Mouse (Mus musculus) lung, postnatal 0 days (tissue): ENCODE results near the gene Sec14l5. TPM values are rescaled to one million over a fixed set of nuclear protein-coding genes. Genes with fewer than 3 reads are reported as not detected.
A peak's percentile ranks its signal among the peaks of the same experiment; 100 is the strongest.

Experiments used
- ATAC-seq: fragments of 200-750 bp; cut with Nextera tagmentation; 2 replicates; pipeline ENCODE4 v1.8.0; 2017; ENCODE audit warnings: moderate library complexity
- DNase-seq: peaks from one replicate; pipeline ENCODE4 v3.0.0-alpha.2; 2016; ENCODE audit warnings: low spot score
- H3K27ac ChIP-seq: fragments of 300-500 bp; sonication (generic); 2 replicates; pipeline ENCODE4 v1.5.1; 2014; ENCODE audit warnings: antibody characterized with exemption, mild to moderate bottlenecking, low read length, mixed read lengths
- H3K27me3 ChIP-seq: fragments of 300-500 bp; sonication (generic); replicated peaks from 2 replicates; pipeline ENCODE4 v1.6.1; 2014; ENCODE audit warnings: low read length, mixed read lengths; ENCODE audit not compliant: insufficient read depth
- H3K36me3 ChIP-seq: fragments of 300-500 bp; sonication (generic); 2 replicates; pipeline ENCODE4 v1.6.1; 2014; ENCODE audit warnings: low read length, mixed read lengths; ENCODE audit not compliant: insufficient read depth
- H3K4me1 ChIP-seq: fragments of 300-500 bp; sonication (generic); 2 replicates; pipeline ENCODE4 v1.6.1; 2014; ENCODE audit warnings: antibody characterized with exemption, low read depth, low read length, mixed read lengths; ENCODE audit not compliant: insufficient read depth
- H3K4me2 ChIP-seq: fragments of 300-500 bp; sonication (generic); replicated peaks from 2 replicates; pipeline ENCODE4 v1.6.1; 2014; ENCODE audit warnings: low read depth, mild to moderate bottlenecking, low read length, moderate library complexity, mixed read lengths
- H3K4me3 ChIP-seq: fragments of 300-500 bp; sonication (generic); 2 replicates; pipeline ENCODE4 v1.5.1; 2014; ENCODE audit warnings: low read depth, low read length
- H3K9ac ChIP-seq: fragments of 300-500 bp; sonication (generic); replicated peaks from 2 replicates; pipeline ENCODE4 v1.6.1; 2014; ENCODE audit warnings: low read depth, mild to moderate bottlenecking
- H3K9me3 ChIP-seq: fragments of 300-500 bp; sonication (generic); 2 replicates; pipeline ENCODE4 v1.6.1; 2016; ENCODE audit warnings: low read length, mixed read lengths
- CTCF ChIP-seq: IDR thresholded peaks from 2 replicates; pipeline ENCODE4 v1.5.1; 2016; ENCODE audit warnings: antibody characterized with exemption, mild to moderate bottlenecking
- EP300 ChIP-seq: IDR thresholded peaks from 2 replicates; pipeline ENCODE4 v1.6.1; 2016; ENCODE audit warnings: antibody characterized with exemption, mild to moderate bottlenecking, control low read depth
- WGBS: fragments of 180-500 bp; shearing (Covaris S2); extraction: QIAGEN DNeasy Blood & Tissue Kit; methylation state at CpG from one replicate; pipeline ENCODE4 v1.1.7; 2014; 5-methylcytosine and 5-hydroxymethylcytosine counted together
- polyA plus RNA-seq: library from polyadenylated mRNA; unstranded; fragments of >200 nt; fragmentation: Nextera tagmentation; extraction: Ambion mirVana; gene quantifications from 2 replicates; pipeline ENCODE4 v1.2.1, GENCODE M21; 2015

The Sec14l5 gene
- 0.20 and 0.27 TPM in 2 replicates for polyA plus RNA-seq

DNA sequence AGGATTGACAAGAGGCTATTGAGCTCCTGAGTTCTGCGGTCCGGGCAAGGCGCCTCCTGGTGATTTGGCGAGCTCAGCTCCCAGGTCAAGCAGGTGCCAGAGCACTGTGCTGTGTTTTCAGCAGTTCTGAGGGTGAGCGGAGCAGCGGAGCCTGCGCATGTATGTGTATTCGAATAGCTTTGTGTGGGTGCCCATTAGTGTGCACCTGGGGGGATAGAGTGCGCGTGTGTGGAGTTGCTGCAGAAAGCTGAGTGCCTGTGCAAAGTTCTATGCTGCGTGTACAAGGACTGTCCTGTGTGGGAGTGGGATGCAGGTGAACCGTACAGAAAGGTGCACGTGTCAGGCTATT lies at the start of gene Sec14l5:
Gene Sec14l5 (plus strand): TSS at position 73 of the 349 bp plus-strand sequence.
- DNase-seq = no peak
- no peak for ATAC-seq
- no peak within 1 kb of the TSS for H3K27ac ChIP-seq
- 15% methylated on average over 13 of the region's 13 CpGs for WGBS
- H3K27me3 ChIP-seq = 0 out of 2 replicates have a peak, but pooled peaks cover 7% of the 10 kb centered on the region
- H3K9me3 ChIP-seq = no peaks in the 10 kb centered on the region
- peak within 1 kb of the TSS; percentile 50 for H3K4me2 ChIP-seq
- TF ChIP-seq CTCF (peak; percentile 34), EP300 (no peak)
- H3K9ac ChIP-seq = no peak within 1 kb of the TSS
- H3K4me3 ChIP-seq = peak within 1 kb of the TSS; percentile 21
- no peaks in the 10 kb centered on the region for H3K36me3 ChIP-seq
- no peaks in the 10 kb centered on the region for H3K4me1 ChIP-seq

DNA sequence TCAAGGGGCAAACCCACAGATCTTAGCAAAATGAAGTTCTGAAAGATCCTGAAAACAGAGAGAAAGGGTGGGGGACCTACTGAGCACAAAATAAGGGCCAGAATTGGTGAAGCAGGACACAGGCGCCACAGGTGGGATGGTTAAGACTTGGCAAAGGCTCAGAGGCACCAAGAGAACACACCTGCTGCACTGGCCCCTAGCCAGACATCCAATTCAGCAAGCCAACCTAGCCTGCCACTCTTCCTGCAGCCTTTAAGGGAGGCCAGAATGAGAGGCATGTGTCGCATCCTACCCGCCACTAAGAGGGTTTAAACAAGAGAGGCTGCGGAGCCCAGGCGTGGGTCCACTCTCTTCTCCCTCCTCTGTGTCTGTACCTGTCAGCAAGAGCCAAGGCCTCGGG lies 45.9 kb upstream of the Sec14l5 start:
- TF ChIP-seq CTCF (no peak), EP300 (no peak)
- ATAC-seq = no peak
- H3K27ac ChIP-seq = no peak overlapping the region

DNA sequence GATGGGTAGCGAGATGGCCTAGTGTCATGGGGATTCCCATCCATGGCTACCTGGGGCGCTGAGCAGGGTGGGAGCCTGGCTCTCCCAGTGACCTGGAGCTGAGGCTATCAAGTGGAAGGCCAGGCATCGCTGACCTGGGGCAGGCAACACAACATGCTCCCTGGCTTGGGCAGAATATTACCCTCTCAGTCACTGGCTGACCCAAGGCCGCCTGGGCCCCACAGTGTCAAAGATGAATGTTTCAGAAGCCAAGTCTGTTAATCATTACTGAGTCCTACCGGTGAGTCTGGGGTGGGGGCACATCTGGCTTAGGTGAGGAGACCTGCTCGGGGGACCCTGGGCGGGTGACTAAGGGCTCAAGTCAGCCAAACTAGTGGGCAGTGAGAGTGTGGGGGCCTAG lies 37.0 kb upstream of the Sec14l5 start:
- ATAC-seq (no peak), DNase-seq (no peak)
- no peak overlapping the region for H3K9ac ChIP-seq
- no peak overlapping the region for H3K4me3 ChIP-seq
- H3K4me1 ChIP-seq = no peaks in the 10 kb centered on the region; the same call in 1 of the 2 replicates
- H3K27me3 ChIP-seq = no peaks in the 10 kb centered on the region
- H3K27ac ChIP-seq = no peak overlapping the region
- H3K36me3 ChIP-seq = no peaks in the 10 kb centered on the region
- 55% methylated on average over 7 of the region's 7 CpGs for WGBS
- no peaks in the 10 kb centered on the region for H3K9me3 ChIP-seq
- H3K4me2 ChIP-seq = no peak overlapping the region
- TF ChIP-seq EP300 (no peak), CTCF (no peak)

More for the DNA sequence above, 45.9 kb upstream of the Sec14l5 start:
- no peaks in the 10 kb centered on the region for H3K9me3 ChIP-seq
- H3K4me1 ChIP-seq = no peaks in the 10 kb centered on the region
- H3K4me3 ChIP-seq = no peak overlapping the region
- DNase-seq = no peak
- H3K27me3 ChIP-seq = no peaks in the 10 kb centered on the region
- H3K9ac ChIP-seq = no peak overlapping the region
- 69% methylated on average over 6 of the region's 6 CpGs for WGBS
- no peak overlapping the region for H3K4me2 ChIP-seq
- H3K36me3 ChIP-seq = peaks cover 3% of the 10 kb centered on the region; the same call in 1 of the 2 replicates

DNA sequence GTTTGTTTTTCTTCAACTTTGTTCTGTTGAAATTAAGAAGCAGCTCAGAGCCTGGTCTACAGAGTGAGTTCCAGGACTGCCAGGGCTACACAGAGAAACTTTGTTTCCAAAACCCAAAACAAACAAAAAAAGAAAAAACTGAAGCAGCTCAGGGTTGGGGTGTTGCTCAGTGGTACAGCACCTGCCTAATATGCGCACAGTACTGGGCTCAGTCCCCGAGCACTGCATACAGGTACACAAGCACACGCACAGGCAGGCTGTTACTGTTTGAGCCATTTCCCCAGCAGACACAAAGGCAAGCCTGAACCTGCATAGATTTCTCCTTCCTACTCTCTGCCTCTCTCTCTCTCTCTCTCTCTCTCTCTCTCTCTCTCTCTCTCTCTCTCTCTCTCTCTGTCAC lies 35.9 kb upstream of the Sec14l5 start:
- 75% methylated on average over 3 of the region's 3 CpGs for WGBS
- no peak overlapping the region for H3K9ac ChIP-seq
- no peaks in the 10 kb centered on the region for H3K27me3 ChIP-seq
- H3K9me3 ChIP-seq = no peaks in the 10 kb centered on the region
- DNase-seq (no peak), ATAC-seq (no peak)
- no peaks in the 10 kb centered on the region for H3K36me3 ChIP-seq
- no peak overlapping the region for H3K4me3 ChIP-seq
- H3K27ac ChIP-seq = no peak overlapping the region
- H3K4me1 ChIP-seq = no peaks in the 10 kb centered on the region; the same call in 1 of the 2 replicates
- TF ChIP-seq EP300 = no peak
- TF ChIP-seq CTCF = no peak
- H3K4me2 ChIP-seq = no peak overlapping the region

DNA sequence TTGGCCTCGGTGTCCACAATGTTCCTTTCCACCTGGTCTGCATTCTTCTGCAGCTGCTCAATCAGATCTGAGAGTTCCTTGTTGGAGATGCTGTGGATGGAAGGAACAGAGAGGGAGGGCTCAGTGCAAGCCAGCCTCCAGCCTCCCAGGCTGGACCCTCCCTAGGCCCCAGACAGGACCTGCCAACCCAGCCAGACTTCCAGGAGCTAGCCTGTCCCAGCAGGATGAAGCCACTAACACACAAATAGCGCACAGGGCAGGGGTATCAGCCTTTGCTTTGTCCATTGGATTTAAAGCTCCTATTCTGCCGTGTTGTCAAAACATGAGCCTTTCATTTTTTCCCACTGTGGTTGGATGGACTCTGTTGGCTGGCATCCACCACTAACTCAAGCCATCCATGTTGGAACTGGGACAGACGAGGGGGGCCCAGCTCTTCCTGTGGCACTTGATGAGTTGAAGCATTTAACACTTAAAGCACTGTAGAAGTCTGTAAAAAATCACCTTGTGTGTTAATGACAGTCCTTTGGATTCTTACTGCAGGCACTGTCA lies 33.8 kb upstream of the Sec14l5 start:
- Histone ChIP-seq H3K9me3 (no peaks in the 10 kb centered on the region), H3K27ac (no peak overlapping the region), H3K36me3 (no peaks in the 10 kb centered on the region; the same call in 1 of the 2 replicates), H3K4me2 (no peak overlapping the region), H3K9ac (no peak overlapping the region), H3K4me3 (no peak overlapping the region), H3K27me3 (no peaks in the 10 kb centered on the region), H3K4me1 (no peaks in the 10 kb centered on the region; the same call in 1 of the 2 replicates)
- WGBS = 52% methylated on average over 4 of the region's 4 CpGs
- DNase-seq (no peak), ATAC-seq (no peak; the same call in 1 of the 2 replicates)
- TF ChIP-seq EP300 = no peak
- TF ChIP-seq CTCF = no peak

DNA sequence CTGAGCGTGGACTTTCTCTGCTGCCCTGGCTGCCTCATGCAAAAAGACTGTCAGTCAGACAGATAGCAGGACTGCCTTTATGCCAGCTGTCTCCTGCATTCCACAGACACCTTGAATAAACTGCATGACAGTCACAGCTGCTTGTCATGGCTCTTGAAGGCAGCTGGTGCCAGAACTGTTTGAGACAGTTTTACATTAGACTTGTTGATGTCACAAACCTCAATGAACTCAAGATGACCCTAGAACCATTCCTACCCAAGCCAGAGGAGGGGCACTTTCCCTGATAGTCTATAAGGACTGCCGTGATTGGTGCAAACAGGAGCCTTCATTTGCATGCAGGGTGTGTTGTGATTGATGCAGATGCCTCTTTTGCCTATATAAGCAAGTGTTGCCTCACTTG lies 33.3 kb upstream of the Sec14l5 start:
- H3K4me3 ChIP-seq = no peak overlapping the region
- no peaks in the 10 kb centered on the region for H3K9me3 ChIP-seq
- 56% methylated on average over 2 of the region's 2 CpGs for WGBS
- no peaks in the 10 kb centered on the region; the same call in 1 of the 2 replicates for H3K36me3 ChIP-seq
- H3K4me1 ChIP-seq = no peaks in the 10 kb centered on the region; the same call in 1 of the 2 replicates
- H3K27ac ChIP-seq = no peak overlapping the region
- H3K9ac ChIP-seq = no peak overlapping the region
- H3K4me2 ChIP-seq = no peak overlapping the region
- DNase-seq (peak; percentile 30), ATAC-seq (peak; percentile 47; the same call in 1 of the 2 replicates)
- no peak for TF ChIP-seq EP300
- TF ChIP-seq CTCF = no peak
- no peaks in the 10 kb centered on the region for H3K27me3 ChIP-seq
